Mouse (Mus musculus) midbrain, embryonic 13.5 days (tissue): Measurements from ENCODE around the gene Fmn2. TPM values are rescaled to one million over a fixed set of nuclear protein-coding genes. Genes with fewer than 3 reads are reported as not detected.

Source experiments
- ATAC-seq: fragments of 200-750 bp; cut with Nextera tagmentation; 2 replicates; pipeline ENCODE4 v1.8.0; 2017; ENCODE audit warnings: mild to moderate bottlenecking, moderate TSS enrichment, moderate library complexity
- H3K27ac ChIP-seq: fragments of 300-500 bp; sonication (generic); 2 replicates; pipeline ENCODE4 v1.5.1; 2015; ENCODE audit warnings: inconsistent platforms, mild to moderate bottlenecking, moderate library complexity
- H3K27me3 ChIP-seq: fragments of 300-500 bp; sonication (generic); 2 replicates; pipeline ENCODE4 v1.6.1; 2015; ENCODE audit warnings: mild to moderate bottlenecking, inconsistent platforms
- H3K36me3 ChIP-seq: fragments of 300-500 bp; sonication (generic); 2 replicates; pipeline ENCODE4 v1.6.1; 2015; ENCODE audit warnings: mild to moderate bottlenecking, inconsistent platforms
- H3K4me1 ChIP-seq: fragments of 300-500 bp; sonication (generic); replicated peaks from 2 replicates; pipeline ENCODE4 v1.6.1; 2015; ENCODE audit warnings: inconsistent platforms
- H3K4me2 ChIP-seq: fragments of 300-500 bp; sonication (generic); replicated peaks from 2 replicates; pipeline ENCODE4 v1.6.1; 2015; ENCODE audit warnings: moderate library complexity, mild to moderate bottlenecking, inconsistent platforms
- H3K4me3 ChIP-seq: fragments of 300-500 bp; sonication (generic); replicated peaks from 2 replicates; pipeline ENCODE4 v1.5.1; 2015; ENCODE audit warnings: mild to moderate bottlenecking, inconsistent platforms
- H3K9ac ChIP-seq: fragments of 300-500 bp; sonication (generic); replicated peaks from 2 replicates; pipeline ENCODE4 v1.6.1; 2015; ENCODE audit warnings: mild to moderate bottlenecking, inconsistent platforms
- H3K9me3 ChIP-seq: fragments of 300-500 bp; sonication (generic); 2 replicates; pipeline ENCODE4 v1.6.1; 2016; ENCODE audit warnings: mild to moderate bottlenecking, inconsistent platforms
- WGBS: fragments of 180-500 bp; shearing (Covaris S2); methylation state at CpG from one replicate; pipeline ENCODE4 v1.1.7; 2015; 5-methylcytosine and 5-hydroxymethylcytosine counted together
- polyA plus RNA-seq: library from polyadenylated mRNA; unstranded; fragments of >200 nt; fragmentation: Nextera tagmentation; extraction: Ambion mirVana; gene quantifications from 2 replicates; pipeline ENCODE4 v1.2.1, GENCODE M21; 2015

Gene Fmn2
- polyA plus RNA-seq, 1 experiment from 2014 or later: 9.9 TPM

DNA sequence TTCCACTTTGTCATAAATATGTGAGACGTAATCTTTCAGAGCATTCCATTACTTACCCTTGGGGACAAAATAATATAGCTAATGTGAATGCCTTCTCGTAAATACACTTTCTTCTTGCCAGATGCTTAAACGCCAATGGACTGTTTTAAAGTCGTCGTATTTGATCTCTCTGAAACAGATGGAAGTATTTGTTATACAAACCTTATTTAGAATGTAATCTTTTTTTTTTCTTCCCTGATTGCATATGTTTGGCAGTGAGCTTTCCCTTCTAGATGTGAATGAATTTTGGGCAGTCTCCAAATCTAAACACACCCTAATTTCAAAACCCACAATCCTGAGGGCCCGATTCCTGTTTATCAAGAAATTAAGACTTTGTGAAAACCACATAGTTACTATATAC is 173.7 kb downstream of the Fmn2 start:
- Histone ChIP-seq H3K4me1 (no peaks in the 10 kb centered on the region), H3K36me3 (peaks cover 4% of the 10 kb centered on the region; the same call in 1 of the 2 replicates), H3K9ac (no peak overlapping the region), H3K9me3 (no peaks in the 10 kb centered on the region), H3K4me2 (no peak overlapping the region), H3K27ac (no peak overlapping the region), H3K27me3 (no peaks in the 10 kb centered on the region), H3K4me3 (no peak overlapping the region)
- no peak for ATAC-seq
- 86% methylated on average over 6 of the region's 6 CpGs for WGBS

- WGBS: 66% methylated on average over 3 of the region's 3 CpGs
- no peak overlapping the region for H3K4me3 ChIP-seq
- no peak overlapping the region for H3K4me2 ChIP-seq
- no peaks in the 10 kb centered on the region for H3K4me1 ChIP-seq
- no peaks in the 10 kb centered on the region for H3K27me3 ChIP-seq
- H3K27ac ChIP-seq: no peak overlapping the region
- no peaks in the 10 kb centered on the region for H3K9me3 ChIP-seq
- peaks cover 4% of the 10 kb centered on the region; the same call in 1 of the 2 replicates for H3K36me3 ChIP-seq
- ATAC-seq: no peak
- H3K9ac ChIP-seq: no peak overlapping the region
These were observed 174.6 kb downstream of the Fmn2 start for GRCm38 (mm10) chr1:174676187-174676586.

- H3K36me3 ChIP-seq: peaks cover 4% of the 10 kb centered on the region; the same call in 1 of the 2 replicates
- no peak overlapping the region for H3K9ac ChIP-seq
- no peak overlapping the region for H3K27ac ChIP-seq
- H3K4me1 ChIP-seq: no peaks in the 10 kb centered on the region
- no peak overlapping the region for H3K4me3 ChIP-seq
- H3K9me3 ChIP-seq: no peaks in the 10 kb centered on the region
- H3K4me2 ChIP-seq: no peak overlapping the region
- H3K27me3 ChIP-seq: no peaks in the 10 kb centered on the region
- ATAC-seq: no peak
- WGBS: 68% methylated on average over 4 of the region's 4 CpGs
These were observed 175.6 kb downstream of the Fmn2 start for GRCm38 (mm10) chr1:174677211-174677610.

- no peak overlapping the region for H3K9ac ChIP-seq
- H3K9me3 ChIP-seq: no peaks in the 10 kb centered on the region
- WGBS: 96% methylated on average over 2 of the region's 2 CpGs
- no peaks in the 10 kb centered on the region for H3K27me3 ChIP-seq
- H3K4me2 ChIP-seq: no peak overlapping the region
- ATAC-seq: no peak
- H3K36me3 ChIP-seq: no peaks in the 10 kb centered on the region
- no peaks in the 10 kb centered on the region for H3K4me1 ChIP-seq
- H3K27ac ChIP-seq: no peak overlapping the region
- no peak overlapping the region for H3K4me3 ChIP-seq
These were observed 187.7 kb downstream of the Fmn2 start for GRCm38 (mm10) chr1:174689301-174689700.

DNA sequence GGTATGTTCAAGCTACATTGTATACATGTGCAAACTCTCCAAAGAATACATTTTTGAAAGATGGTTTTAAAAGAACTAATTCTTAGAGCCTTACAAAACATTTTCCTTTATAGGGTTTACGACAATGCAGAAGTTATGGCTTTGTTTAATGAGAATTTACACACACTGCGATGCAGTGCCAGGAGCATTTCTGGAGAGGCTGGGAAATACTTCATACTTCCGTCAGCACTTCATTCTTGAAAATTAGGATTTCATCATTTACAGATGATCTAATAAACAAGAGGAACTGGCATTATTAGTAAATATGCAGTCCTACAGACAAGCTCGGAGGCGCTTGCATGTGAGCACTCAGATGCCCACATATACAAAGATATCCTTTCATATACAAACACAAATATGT is 199.2 kb downstream of the Fmn2 start:
- Histone ChIP-seq H3K27ac (no peak overlapping the region), H3K27me3 (no peaks in the 10 kb centered on the region), H3K4me3 (no peak overlapping the region), H3K4me1 (no peaks in the 10 kb centered on the region), H3K9ac (no peak overlapping the region), H3K36me3 (peaks cover 22% of the 10 kb centered on the region), H3K9me3 (no peaks in the 10 kb centered on the region), H3K4me2 (no peak overlapping the region)
- WGBS: 98% methylated on average over 5 of the region's 5 CpGs
- ATAC-seq: no peak

DNA sequence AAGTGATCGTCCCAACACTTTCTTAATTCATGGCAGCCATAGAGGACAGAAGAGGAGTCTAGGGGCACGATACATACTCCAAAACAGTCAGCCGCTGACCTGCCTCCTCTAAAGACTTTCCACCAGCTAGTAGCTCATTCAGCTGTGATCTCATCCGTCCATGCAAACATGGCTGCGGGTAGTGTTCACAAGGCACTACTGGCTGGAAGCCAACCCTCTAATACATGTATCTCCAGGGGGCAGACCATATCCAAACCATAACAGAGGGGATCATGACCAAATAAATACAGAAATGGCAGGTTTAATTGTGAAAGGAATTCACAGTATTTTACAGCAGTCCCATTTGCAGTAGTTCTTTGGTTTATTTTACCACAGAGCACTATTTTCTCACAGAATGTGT is 200.2 kb downstream of the Fmn2 start:
- no peak overlapping the region for H3K9ac ChIP-seq
- no peaks in the 10 kb centered on the region for H3K27me3 ChIP-seq
- H3K4me1 ChIP-seq: no peaks in the 10 kb centered on the region
- no peaks in the 10 kb centered on the region for H3K9me3 ChIP-seq
- 0 out of 2 replicates have a peak, but pooled peaks have one; percentile 24 for ATAC-seq
- peaks cover 22% of the 10 kb centered on the region for H3K36me3 ChIP-seq
- WGBS: 74% methylated on average over 5 of the region's 5 CpGs
- H3K4me3 ChIP-seq: no peak overlapping the region
- no peak overlapping the region for H3K4me2 ChIP-seq
- no peak overlapping the region for H3K27ac ChIP-seq

DNA sequence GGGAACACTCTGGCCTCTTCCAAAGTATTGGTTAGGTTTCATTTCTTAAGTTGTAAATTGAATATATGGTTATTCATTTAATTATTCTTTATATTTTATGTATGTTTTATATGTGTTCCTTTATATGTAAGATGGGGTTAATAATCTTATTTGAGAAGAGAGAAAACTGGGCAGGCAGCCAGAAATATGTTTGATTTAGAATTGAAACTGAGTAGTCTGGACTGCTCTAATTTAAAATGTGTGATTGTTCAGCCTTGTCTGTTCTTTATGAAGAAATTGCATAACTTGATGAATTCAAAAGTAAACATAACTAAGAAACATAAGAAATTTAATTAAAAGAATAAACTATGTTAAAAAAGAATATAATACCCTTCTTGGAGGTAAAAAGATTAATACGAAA is 202.3 kb downstream of the Fmn2 start:
- H3K4me3 ChIP-seq: no peak overlapping the region
- no peaks in the 10 kb centered on the region for H3K4me1 ChIP-seq
- peaks cover 22% of the 10 kb centered on the region for H3K36me3 ChIP-seq
- 91% methylated on average over 1 of the region's 1 CpGs for WGBS
- ATAC-seq: no peak
- H3K27me3 ChIP-seq: no peaks in the 10 kb centered on the region
- H3K9me3 ChIP-seq: no peaks in the 10 kb centered on the region
- no peak overlapping the region for H3K9ac ChIP-seq
- H3K27ac ChIP-seq: no peak overlapping the region
- no peak overlapping the region for H3K4me2 ChIP-seq

DNA sequence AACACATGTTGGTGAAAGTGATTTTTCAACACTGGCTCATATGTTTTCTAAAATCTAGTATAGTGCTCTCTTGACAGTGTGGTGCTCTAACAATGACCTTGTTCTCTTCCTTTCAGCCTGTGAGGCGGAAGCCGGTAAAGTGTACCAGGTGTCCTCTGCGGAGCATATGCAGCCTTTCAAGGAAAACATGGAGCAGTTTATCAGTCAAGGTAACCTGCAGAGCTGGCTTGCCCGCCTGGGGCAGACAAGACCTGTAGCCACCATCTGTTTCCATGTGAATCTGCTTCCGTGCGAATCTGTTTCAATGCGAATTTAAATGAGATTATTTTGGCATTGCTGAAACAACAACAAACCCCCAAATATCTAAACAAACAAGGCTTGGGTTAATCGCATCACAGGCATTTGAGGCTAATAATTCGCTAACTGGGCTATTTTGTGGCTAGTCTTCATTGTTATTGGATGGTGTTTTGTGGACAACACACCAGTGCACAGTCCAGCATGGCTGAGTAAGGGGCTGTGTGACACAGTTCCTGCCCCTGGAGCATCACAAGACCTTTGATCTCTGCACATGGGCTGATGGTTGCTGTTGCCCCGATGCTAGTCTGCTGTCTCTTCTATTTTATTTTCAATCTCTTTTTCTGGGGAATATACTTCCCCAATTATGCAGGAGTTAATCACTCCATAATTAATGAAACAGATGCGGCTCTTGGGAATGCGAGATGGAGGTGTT is 218.3 kb downstream of the Fmn2 start:
- H3K9me3 ChIP-seq: no peaks in the 10 kb centered on the region
- ATAC-seq: no peak
- H3K27me3 ChIP-seq: no peaks in the 10 kb centered on the region
- WGBS: 89% methylated on average over 12 of the region's 12 CpGs
- no peak overlapping the region for H3K27ac ChIP-seq
- no peak overlapping the region for H3K9ac ChIP-seq
- H3K4me3 ChIP-seq: no peak overlapping the region
- no peak overlapping the region for H3K4me2 ChIP-seq
- H3K36me3 ChIP-seq: peaks cover 21% of the 10 kb centered on the region
- H3K4me1 ChIP-seq: no peaks in the 10 kb centered on the region

- Histone ChIP-seq H3K36me3 (peaks cover 6% of the 10 kb centered on the region), H3K27me3 (no peaks in the 10 kb centered on the region), H3K9ac (no peak overlapping the region), H3K27ac (no peak overlapping the region), H3K9me3 (no peaks in the 10 kb centered on the region), H3K4me3 (no peak overlapping the region), H3K4me2 (no peak overlapping the region), H3K4me1 (no peaks in the 10 kb centered on the region)
- WGBS: 78% methylated on average over 3 of the region's 3 CpGs
- no peak for ATAC-seq
These were observed 227.1 kb downstream of the Fmn2 start for GRCm38 (mm10) chr1:174728771-174729170.

- ATAC-seq: no peak
- Histone ChIP-seq H3K27ac (no peak overlapping the region), H3K9ac (no peak overlapping the region), H3K4me2 (no peak overlapping the region), H3K9me3 (no peaks in the 10 kb centered on the region), H3K4me1 (no peaks in the 10 kb centered on the region), H3K4me3 (no peak overlapping the region), H3K27me3 (no peaks in the 10 kb centered on the region), H3K36me3 (no peaks in the 10 kb centered on the region)
- 76% methylated on average over 6 of the region's 6 CpGs for WGBS
These were observed 231.1 kb downstream of the Fmn2 start for GRCm38 (mm10) chr1:174732715-174733114.

GRCm38 (mm10) chr1:174738958-174739357 is 237.3 kb downstream of the Fmn2 start:
- Histone ChIP-seq H3K27me3 (no peaks in the 10 kb centered on the region), H3K4me3 (no peak overlapping the region), H3K4me1 (no peaks in the 10 kb centered on the region), H3K27ac (no peak overlapping the region), H3K4me2 (no peak overlapping the region), H3K9me3 (no peaks in the 10 kb centered on the region), H3K36me3 (no peaks in the 10 kb centered on the region), H3K9ac (no peak overlapping the region)
- 90% methylated on average over 8 of the region's 8 CpGs for WGBS
- ATAC-seq: no peak

GRCm38 (mm10) chr1:174742667-174743066 is 241.0 kb downstream of the Fmn2 start:
- Histone ChIP-seq H3K9me3 (no peaks in the 10 kb centered on the region), H3K9ac (no peak overlapping the region), H3K4me1 (no peaks in the 10 kb centered on the region), H3K4me2 (no peak overlapping the region), H3K27me3 (no peaks in the 10 kb centered on the region), H3K36me3 (no peaks in the 10 kb centered on the region), H3K4me3 (no peak overlapping the region), H3K27ac (no peak overlapping the region)
- WGBS: 67% methylated on average over 2 of the region's 2 CpGs
- no peak for ATAC-seq

DNA sequence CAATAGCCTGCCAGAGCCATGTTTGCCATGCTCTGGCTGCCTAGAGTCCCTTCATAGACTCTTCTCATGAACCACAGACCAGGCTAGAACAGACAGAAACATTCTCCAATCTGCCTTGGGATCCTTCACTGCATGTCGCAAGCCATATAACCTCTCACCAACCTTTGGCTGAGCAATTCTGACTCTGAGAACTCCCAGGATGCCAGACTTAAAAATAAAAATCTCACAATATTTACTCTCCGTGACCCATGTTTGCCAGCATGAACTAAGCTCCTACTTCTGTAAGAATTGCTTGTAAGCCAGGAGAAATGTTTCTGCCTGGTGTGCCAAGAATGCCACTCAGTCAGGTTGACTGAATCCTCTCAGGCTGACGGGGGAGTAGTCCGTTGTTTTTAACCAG is 246.9 kb downstream of the Fmn2 start:
- H3K9me3 ChIP-seq: no peaks in the 10 kb centered on the region
- no peak overlapping the region for H3K9ac ChIP-seq
- no peaks in the 10 kb centered on the region for H3K27me3 ChIP-seq
- no peak overlapping the region for H3K4me2 ChIP-seq
- H3K4me1 ChIP-seq: no peaks in the 10 kb centered on the region
- no peaks in the 10 kb centered on the region for H3K36me3 ChIP-seq
- H3K27ac ChIP-seq: no peak overlapping the region
- ATAC-seq: no peak
- H3K4me3 ChIP-seq: no peak overlapping the region
- WGBS: 78% methylated on average over 4 of the region's 4 CpGs
